14 mouse cellular contexts compared by ENCODE assay signal in the genomic region with DNA sequence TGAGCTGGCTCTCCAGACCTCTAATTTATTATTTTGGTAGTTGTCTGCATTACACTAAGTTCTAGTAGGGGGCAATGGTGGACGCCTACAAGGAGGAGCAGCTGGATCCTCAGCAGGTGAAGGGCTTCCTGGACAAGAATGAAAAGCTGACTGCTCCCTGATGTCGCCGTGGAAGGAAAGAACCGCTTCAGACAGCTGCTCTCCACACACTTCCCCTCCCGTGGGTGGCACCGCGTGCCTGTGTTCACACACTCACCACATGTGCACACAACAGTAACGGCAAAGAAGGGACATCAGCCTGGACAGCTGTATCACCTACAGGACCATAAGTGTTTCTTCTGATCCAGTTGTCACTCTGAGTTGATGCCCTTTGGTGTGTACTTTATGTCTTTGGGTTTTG.
DNase-seq lines count a peak whose midpoint lies in the region; ATAC-seq and TF ChIP-seq lines count a peak whose summit lies in the region.
"Had no signal": no experiment of that assay in that cellular context is flagged by ENCODE, and none has a peak within 500 bp of the region (broad histone marks: within the 10 kb centered on the region; RNA-seq: fewer than 3 reads in every experiment).

No protein-coding gene starts in this region.

- no peak for ATAC-seq in liver, embryonic 16.5 days (ENCODE audit: low read depth)
- ATAC-seq: lung, postnatal 0 days had no signal

- TF ChIP-seq CTCF in liver, adult 2 months (IDR thresholded peaks at IDR 0.05; ENCODE audit: low read depth, low read length), result no peak
- TF ChIP-seq CTCF in bone marrow macrophage, adult 2 months (IDR thresholded peaks at IDR 0.05; ENCODE audit: low read depth, low read length), result no peak

- DNase-seq in liver, adult 2 months (ENCODE audit: extremely low read depth, low read depth, low spot score), result no peak
- no peak for DNase-seq in liver
- peak; percentile 47 to 56 for DNase-seq in thymus, postnatal 10 days (ENCODE audit: low spot score in 2 of 2)
- no peak for DNase-seq in cerebellum, adult 11 months
- DNase-seq in ovary, postnatal 14 days (ENCODE audit: low spot score), result no peak
- DNase-seq: adrenal gland, postnatal 10 days; cerebellum, adult 2 months; embryo, embryonic 11 days; midbrain, embryonic 14.5 days had no signal

- WGBS in liver, adult 2 months, result 73% methylated on average over 8 of the region's 8 CpGs
- 42% methylated on average over 8 of the region's 8 CpGs for WGBS in liver, embryonic 16.5 days (ENCODE audit: insufficient replicate concordance)

- no peaks in the 10 kb centered on the region for H3K9me3 ChIP-seq in liver, embryonic 16.5 days (replicated peaks; ENCODE audit: control insufficient read depth, low read length)
- H3K9me3 ChIP-seq: neural tube, embryonic 12.5 days had no signal

- H3K4me1 ChIP-seq in liver, adult 2 months (ENCODE audit: control insufficient read depth, insufficient read depth, low read length), result 0 out of 2 replicates have a peak, but pooled peaks cover 2% of the 10 kb centered on the region
- peaks cover 57% of the 10 kb centered on the region for H3K4me1 ChIP-seq in bone marrow macrophage, adult 2 months (ENCODE audit: control insufficient read depth, insufficient read depth, low read length)
- H3K4me1 ChIP-seq in liver, embryonic 16.5 days (ENCODE audit: control insufficient read depth, low read depth, low read length), result peaks cover 44% of the 10 kb centered on the region
- H3K4me1 ChIP-seq: neural tube, embryonic 12.5 days had no signal

- no peaks in the 10 kb centered on the region for H3K36me3 ChIP-seq in liver, adult 2 months (ENCODE audit: control insufficient read depth, insufficient read depth, low read length)
- H3K36me3 ChIP-seq in liver, embryonic 16.5 days (ENCODE audit: control insufficient read depth, insufficient read depth), result no peaks in the 10 kb centered on the region
- H3K36me3 ChIP-seq: neural tube, embryonic 12.5 days had no signal

- H3K9ac ChIP-seq in liver, adult 2 months (ENCODE audit: low read depth, low read length), result no peak overlapping the region
- peak overlapping the region; percentile 61; the same call in 1 of the 2 replicates for H3K9ac ChIP-seq in liver, embryonic 16.5 days (ENCODE audit: low read depth, low read length)
- H3K9ac ChIP-seq: neural tube, embryonic 12.5 days had no signal

- peak overlapping the region; percentile 58; the same call in 1 of the 2 replicates for H3K4me2 ChIP-seq in liver, embryonic 16.5 days (ENCODE audit: low read depth, low read length)
- H3K4me2 ChIP-seq: neural tube, embryonic 12.5 days had no signal

- TF ChIP-seq POLR2A in liver, adult 2 months (IDR thresholded peaks at IDR 0.05; ENCODE audit: extremely low read depth, insufficient read depth, low read length), result no peak
- no peak for TF ChIP-seq POLR2A in bone marrow macrophage, adult 2 months (IDR thresholded peaks at IDR 0.05; ENCODE audit: borderline replicate concordance, low read depth, low read length)

- no peaks in the 10 kb centered on the region for H3K27me3 ChIP-seq in liver, adult 2 months (ENCODE audit: control insufficient read depth, insufficient read depth, low read length)
- no peaks in the 10 kb centered on the region for H3K27me3 ChIP-seq in liver, embryonic 16.5 days (ENCODE audit: control insufficient read depth, insufficient read depth, low read depth, low read length)
- H3K27me3 ChIP-seq: neural tube, embryonic 12.5 days had no signal

- H3K4me3 ChIP-seq in liver, adult 2 months (ENCODE audit: insufficient read depth, low read depth, low read length), result no peak overlapping the region
- no peak overlapping the region for H3K4me3 ChIP-seq in bone marrow macrophage, adult 2 months (ENCODE audit: insufficient read depth, low read length)
- peak overlapping the region; percentile 52; the same call in 1 of the 2 replicates for H3K4me3 ChIP-seq in liver, embryonic 16.5 days (ENCODE audit: low read depth, low read length)
- H3K4me3 ChIP-seq: heart, adult 2 months; neural tube, embryonic 12.5 days had no signal

- peak overlapping the region; percentile 17 for H3K27ac ChIP-seq in liver, adult 2 months (replicated peaks; ENCODE audit: insufficient read depth, low read depth, low read length)
- H3K27ac ChIP-seq in bone marrow macrophage, adult 2 months (ENCODE audit: insufficient read depth, low read depth, low read length), result peak overlapping the region; percentile 72
- H3K27ac ChIP-seq in liver, embryonic 16.5 days (ENCODE audit: low read length), result peak overlapping the region; percentile 69
- H3K27ac ChIP-seq: heart, adult 2 months; neural tube, embryonic 12.5 days had no signal

- H3K79me2 ChIP-seq in liver, adult 2 months (ENCODE audit: control insufficient read depth, insufficient read depth, low read length), result no peaks in the 10 kb centered on the region

Comparison
In these comparisons a context has a peak if more than half of its experiments do, and no peak if none do; other contexts are left out.
1. DNase-seq: peak in thymus, postnatal 10 days (2 of 2); none in liver, adult 2 months (single experiment), liver (single experiment), cerebellum, adult 11 months (single experiment) and ovary, postnatal 14 days (single experiment).
2. H3K27ac ChIP-seq: peak in every context shown above with its lines; median percentile 72 in bone marrow macrophage, adult 2 months; 69 in liver, embryonic 16.5 days; 17 in liver, adult 2 months.